Mouse (Mus musculus): ENCODE results near the gene Sgip1. TPM values are rescaled to one million over a fixed set of nuclear protein-coding genes. Genes with fewer than 3 reads are reported as not detected.
A peak's percentile ranks its signal among the peaks of the same experiment; 100 is the strongest.

Sgip1 gene
- polyA plus RNA-seq, 1 experiment from 2014 or later: 0.60 TPM

- DNase-seq (peak; percentile 39), ATAC-seq (no peak)
- Histone ChIP-seq H3K4me2 (ENCODE audit: low read depth, low read length) (no peak overlapping the region), H3K27me3 (ENCODE audit: insufficient read depth, low read length) (no peaks in the 10 kb centered on the region), H3K4me3 (ENCODE audit: low read depth, low read length) (no peak overlapping the region), H3K36me3 (replicated peaks; ENCODE audit: insufficient read depth, low read length) (no peaks in the 10 kb centered on the region), H3K4me1 (ENCODE audit: insufficient read depth) (no peaks in the 10 kb centered on the region), H3K27ac (ENCODE audit: low read depth) (no peak overlapping the region), H3K9ac (replicated peaks) (no peak overlapping the region), H3K9me3 (ENCODE audit: low read length) (no peaks in the 10 kb centered on the region)
- WGBS (ENCODE audit: insufficient replicate concordance): 5% methylated on average over 2 of the region's 2 CpGs
- peak; percentile 82 for TF ChIP-seq CTCF (IDR thresholded peaks at IDR 0.05; ENCODE audit: low read depth)
- TF ChIP-seq EP300 (IDR thresholded peaks at IDR 0.05; ENCODE audit: low read depth): no peak
Observed at GRCm38 (mm10) chr4:102986917-102987316, 245.8 kb downstream of the Sgip1 start.

- WGBS (ENCODE audit: insufficient replicate concordance): 73% methylated on average over 4 of the region's 4 CpGs
- H3K9ac ChIP-seq (replicated peaks): no peak overlapping the region
- H3K27me3 ChIP-seq (ENCODE audit: insufficient read depth, low read length): no peaks in the 10 kb centered on the region
- no peak overlapping the region for H3K27ac ChIP-seq (ENCODE audit: low read depth)
- DNase-seq: no peak
- TF ChIP-seq CTCF (IDR thresholded peaks at IDR 0.05; ENCODE audit: low read depth) (no peak), EP300 (IDR thresholded peaks at IDR 0.05; ENCODE audit: low read depth) (no peak)
- no peaks in the 10 kb centered on the region for H3K4me1 ChIP-seq (ENCODE audit: insufficient read depth)
- H3K4me2 ChIP-seq (ENCODE audit: low read depth, low read length): no peak overlapping the region
- no peaks in the 10 kb centered on the region for H3K9me3 ChIP-seq (ENCODE audit: low read length)
- no peak overlapping the region for H3K4me3 ChIP-seq (ENCODE audit: low read depth, low read length)
- no peak for ATAC-seq
- H3K36me3 ChIP-seq (replicated peaks; ENCODE audit: insufficient read depth, low read length): no peaks in the 10 kb centered on the region
Observed at GRCm38 (mm10) chr4:102987325-102987724, 246.2 kb downstream of the Sgip1 start.

- H3K4me1 ChIP-seq (ENCODE audit: insufficient read depth): no peaks in the 10 kb centered on the region
- DNase-seq (no peak), ATAC-seq (no peak)
- no peaks in the 10 kb centered on the region for H3K9me3 ChIP-seq (ENCODE audit: low read length)
- no peak overlapping the region for H3K4me2 ChIP-seq (ENCODE audit: low read depth, low read length)
- 65% methylated on average over 2 of the region's 2 CpGs for WGBS (ENCODE audit: insufficient replicate concordance)
- H3K27me3 ChIP-seq (ENCODE audit: insufficient read depth, low read length): no peaks in the 10 kb centered on the region
- no peak overlapping the region for H3K9ac ChIP-seq (replicated peaks)
- no peak overlapping the region for H3K4me3 ChIP-seq (ENCODE audit: low read depth, low read length)
- no peaks in the 10 kb centered on the region for H3K36me3 ChIP-seq (replicated peaks; ENCODE audit: insufficient read depth, low read length)
- TF ChIP-seq CTCF (IDR thresholded peaks at IDR 0.05; ENCODE audit: low read depth) (no peak), EP300 (IDR thresholded peaks at IDR 0.05; ENCODE audit: low read depth) (no peak)
- no peak overlapping the region for H3K27ac ChIP-seq (ENCODE audit: low read depth)
Observed at GRCm38 (mm10) chr4:102987756-102988155, 246.7 kb downstream of the Sgip1 start.

- Histone ChIP-seq H3K36me3 (replicated peaks; ENCODE audit: insufficient read depth, low read length) (no peaks in the 10 kb centered on the region), H3K27me3 (ENCODE audit: insufficient read depth, low read length) (no peaks in the 10 kb centered on the region), H3K4me2 (ENCODE audit: low read depth, low read length) (no peak overlapping the region), H3K9ac (replicated peaks) (no peak overlapping the region), H3K4me1 (ENCODE audit: insufficient read depth) (no peaks in the 10 kb centered on the region), H3K9me3 (ENCODE audit: low read length) (no peaks in the 10 kb centered on the region), H3K4me3 (ENCODE audit: low read depth, low read length) (no peak overlapping the region), H3K27ac (ENCODE audit: low read depth) (no peak overlapping the region)
- ATAC-seq: no peak
- TF ChIP-seq EP300 (IDR thresholded peaks at IDR 0.05; ENCODE audit: low read depth) (no peak), CTCF (IDR thresholded peaks at IDR 0.05; ENCODE audit: low read depth) (no peak)
- no peak for DNase-seq
- 71% methylated on average over 6 of the region's 6 CpGs for WGBS (ENCODE audit: insufficient replicate concordance)
Observed at GRCm38 (mm10) chr4:102988526-102988925, 247.4 kb downstream of the Sgip1 start.

- Histone ChIP-seq H3K9ac (replicated peaks) (no peak overlapping the region), H3K4me2 (ENCODE audit: low read depth, low read length) (no peak overlapping the region), H3K4me3 (ENCODE audit: low read depth, low read length) (no peak overlapping the region), H3K4me1 (ENCODE audit: insufficient read depth) (no peaks in the 10 kb centered on the region), H3K36me3 (replicated peaks; ENCODE audit: insufficient read depth, low read length) (no peaks in the 10 kb centered on the region), H3K27ac (ENCODE audit: low read depth) (no peak overlapping the region), H3K9me3 (ENCODE audit: low read length) (no peaks in the 10 kb centered on the region), H3K27me3 (ENCODE audit: insufficient read depth, low read length) (no peaks in the 10 kb centered on the region)
- TF ChIP-seq EP300 (IDR thresholded peaks at IDR 0.05; ENCODE audit: low read depth): no peak
- TF ChIP-seq CTCF (IDR thresholded peaks at IDR 0.05; ENCODE audit: low read depth): no peak
- ATAC-seq (no peak), DNase-seq (no peak)
- WGBS (ENCODE audit: insufficient replicate concordance): 68% methylated on average over 5 of the region's 5 CpGs
Observed at GRCm38 (mm10) chr4:102989391-102989790, 248.3 kb downstream of the Sgip1 start.

- Histone ChIP-seq H3K4me1 (ENCODE audit: insufficient read depth) (no peaks in the 10 kb centered on the region), H3K27me3 (ENCODE audit: insufficient read depth, low read length) (no peaks in the 10 kb centered on the region), H3K27ac (ENCODE audit: low read depth) (no peak overlapping the region), H3K4me2 (ENCODE audit: low read depth, low read length) (no peak overlapping the region), H3K9ac (replicated peaks) (no peak overlapping the region), H3K36me3 (replicated peaks; ENCODE audit: insufficient read depth, low read length) (no peaks in the 10 kb centered on the region), H3K4me3 (ENCODE audit: low read depth, low read length) (no peak overlapping the region), H3K9me3 (ENCODE audit: low read length) (no peaks in the 10 kb centered on the region)
- ATAC-seq: no peak
- TF ChIP-seq CTCF (IDR thresholded peaks at IDR 0.05; ENCODE audit: low read depth): no peak
- TF ChIP-seq EP300 (IDR thresholded peaks at IDR 0.05; ENCODE audit: low read depth): no peak
- no peak for DNase-seq
- 68% methylated on average over 4 of the region's 4 CpGs for WGBS (ENCODE audit: insufficient replicate concordance)
Observed at GRCm38 (mm10) chr4:102990016-102990415, 248.9 kb downstream of the Sgip1 start.
